Mouse (Mus musculus): Measurements from ENCODE around the gene Tigar. TPM values are rescaled to one million over a fixed set of nuclear protein-coding genes. Genes with fewer than 3 reads are reported as not detected.

The Tigar gene
- polyA plus RNA-seq, 1 experiment from 2014 or later = 4.4 TPM

- no peaks in the 10 kb centered on the region for H3K27me3 ChIP-seq (ENCODE audit: control insufficient read depth, insufficient read depth, low read length)
- H3K4me3 ChIP-seq (ENCODE audit: low read depth, low read length) = peak overlapping the region; percentile 38
- no peaks in the 10 kb centered on the region for H3K9me3 ChIP-seq (replicated peaks; ENCODE audit: control insufficient read depth, low read length)
- H3K4me1 ChIP-seq (ENCODE audit: control insufficient read depth, insufficient read depth, low read length) = peaks cover 16% of the 10 kb centered on the region
- DNase-seq (ENCODE audit: low spot score) = peak; percentile 67
- H3K27ac ChIP-seq (replicated peaks; ENCODE audit: low read depth, low read length) = peak overlapping the region; percentile 92
- peak overlapping the region; percentile 84 for H3K4me2 ChIP-seq (ENCODE audit: low read depth, low read length)
- ATAC-seq (replicated peaks; ENCODE audit: insufficient number of reproducible peaks, low FRiP score, low TSS enrichment, low read depth) = peak; percentile 3; the same call in 1 of the 2 replicates
- peak overlapping the region; percentile 68 for H3K9ac ChIP-seq (replicated peaks; ENCODE audit: low read length)
- under 1% methylated on average over 28 of the region's 29 CpGs for WGBS
- no peaks in the 10 kb centered on the region for H3K36me3 ChIP-seq (replicated peaks; ENCODE audit: control insufficient read depth, insufficient read depth, low read depth, low read length)
These were observed 42.3 kb upstream of the Tigar start for GRCm38 (mm10) chr6:127151565-127152105.

- DNase-seq (ENCODE audit: low spot score) = peak; percentile 95
- H3K4me2 ChIP-seq (ENCODE audit: low read depth, low read length) = peak overlapping the region; percentile 84
- WGBS = under 1% methylated on average over 26 of the region's 34 CpGs
- no peaks in the 10 kb centered on the region for H3K27me3 ChIP-seq (ENCODE audit: control insufficient read depth, insufficient read depth, low read length)
- no peaks in the 10 kb centered on the region for H3K9me3 ChIP-seq (replicated peaks; ENCODE audit: control insufficient read depth, low read length)
- H3K27ac ChIP-seq (replicated peaks; ENCODE audit: low read depth, low read length) = peak overlapping the region; percentile 92
- H3K9ac ChIP-seq (replicated peaks; ENCODE audit: low read length) = peak overlapping the region; percentile 96
- H3K4me1 ChIP-seq (ENCODE audit: control insufficient read depth, insufficient read depth, low read length) = peaks cover 16% of the 10 kb centered on the region
- no peaks in the 10 kb centered on the region for H3K36me3 ChIP-seq (replicated peaks; ENCODE audit: control insufficient read depth, insufficient read depth, low read depth, low read length)
- H3K4me3 ChIP-seq (ENCODE audit: low read depth, low read length) = peak overlapping the region; percentile 79
- peak; percentile 49 for ATAC-seq (replicated peaks; ENCODE audit: insufficient number of reproducible peaks, low FRiP score, low TSS enrichment, low read depth)
These were observed 41.6 kb upstream of the Tigar start for GRCm38 (mm10) chr6:127150663-127151564.

- H3K4me3 ChIP-seq (ENCODE audit: low read depth, low read length) = peak overlapping the region; percentile 79
- DNase-seq (ENCODE audit: low spot score) = peak; percentile 55
- H3K27me3 ChIP-seq (ENCODE audit: control insufficient read depth, insufficient read depth, low read length) = no peaks in the 10 kb centered on the region
- WGBS = under 1% methylated on average over 38 of the region's 38 CpGs
- H3K36me3 ChIP-seq (replicated peaks; ENCODE audit: control insufficient read depth, insufficient read depth, low read depth, low read length) = no peaks in the 10 kb centered on the region
- H3K4me2 ChIP-seq (ENCODE audit: low read depth, low read length) = peak overlapping the region; percentile 84
- peak overlapping the region; percentile 92 for H3K27ac ChIP-seq (replicated peaks; ENCODE audit: low read depth, low read length)
- no peak for ATAC-seq (replicated peaks; ENCODE audit: insufficient number of reproducible peaks, low FRiP score, low TSS enrichment, low read depth)
- H3K9me3 ChIP-seq (replicated peaks; ENCODE audit: control insufficient read depth, low read length) = no peaks in the 10 kb centered on the region
- peaks cover 16% of the 10 kb centered on the region for H3K4me1 ChIP-seq (ENCODE audit: control insufficient read depth, insufficient read depth, low read length)
- H3K9ac ChIP-seq (replicated peaks; ENCODE audit: low read length) = peak overlapping the region; percentile 96
These were observed 40.7 kb upstream of the Tigar start for GRCm38 (mm10) chr6:127149944-127150662.

GRCm38 (mm10) chr6:127149303-127149943 is 40.1 kb upstream of the Tigar start:
- H3K27ac ChIP-seq (replicated peaks; ENCODE audit: low read depth, low read length) = peak overlapping the region; percentile 1; the same call in 1 of the 2 replicates
- H3K4me2 ChIP-seq (ENCODE audit: low read depth, low read length) = peak overlapping the region; percentile 84
- peak overlapping the region; percentile 79 for H3K4me3 ChIP-seq (ENCODE audit: low read depth, low read length)
- DNase-seq (ENCODE audit: low spot score) = peak; percentile 25
- no peaks in the 10 kb centered on the region for H3K36me3 ChIP-seq (replicated peaks; ENCODE audit: control insufficient read depth, insufficient read depth, low read depth, low read length)
- ATAC-seq (replicated peaks; ENCODE audit: insufficient number of reproducible peaks, low FRiP score, low TSS enrichment, low read depth) = no peak
- H3K9ac ChIP-seq (replicated peaks; ENCODE audit: low read length) = peak overlapping the region; percentile 96
- under 1% methylated on average over 30 of the region's 30 CpGs for WGBS
- no peaks in the 10 kb centered on the region for H3K27me3 ChIP-seq (ENCODE audit: control insufficient read depth, insufficient read depth, low read length)
- no peaks in the 10 kb centered on the region for H3K9me3 ChIP-seq (replicated peaks; ENCODE audit: control insufficient read depth, low read length)
- peaks cover 16% of the 10 kb centered on the region for H3K4me1 ChIP-seq (ENCODE audit: control insufficient read depth, insufficient read depth, low read length)

- ATAC-seq (replicated peaks; ENCODE audit: insufficient number of reproducible peaks, low FRiP score, low TSS enrichment, low read depth) (no peak), DNase-seq (ENCODE audit: low spot score) (peak; percentile 68)
- no peaks in the 10 kb centered on the region for H3K36me3 ChIP-seq (replicated peaks; ENCODE audit: control insufficient read depth, insufficient read depth, low read depth, low read length)
- H3K4me3 ChIP-seq (ENCODE audit: low read depth, low read length) = peak overlapping the region; percentile 79
- no peaks in the 10 kb centered on the region for H3K27me3 ChIP-seq (ENCODE audit: control insufficient read depth, insufficient read depth, low read length)
- peaks cover 10% of the 10 kb centered on the region for H3K4me1 ChIP-seq (ENCODE audit: control insufficient read depth, insufficient read depth, low read length)
- 0 out of 2 replicates have a peak overlapping the region, but pooled peaks have one; percentile 28 for H3K27ac ChIP-seq (replicated peaks; ENCODE audit: low read depth, low read length)
- 5% methylated on average over 20 of the region's 20 CpGs for WGBS
- peak overlapping the region; percentile 84 for H3K4me2 ChIP-seq (ENCODE audit: low read depth, low read length)
- no peaks in the 10 kb centered on the region for H3K9me3 ChIP-seq (replicated peaks; ENCODE audit: control insufficient read depth, low read length)
- H3K9ac ChIP-seq (replicated peaks; ENCODE audit: low read length) = peak overlapping the region; percentile 96
These were observed 39.4 kb upstream of the Tigar start for GRCm38 (mm10) chr6:127148526-127149302.

DNA sequence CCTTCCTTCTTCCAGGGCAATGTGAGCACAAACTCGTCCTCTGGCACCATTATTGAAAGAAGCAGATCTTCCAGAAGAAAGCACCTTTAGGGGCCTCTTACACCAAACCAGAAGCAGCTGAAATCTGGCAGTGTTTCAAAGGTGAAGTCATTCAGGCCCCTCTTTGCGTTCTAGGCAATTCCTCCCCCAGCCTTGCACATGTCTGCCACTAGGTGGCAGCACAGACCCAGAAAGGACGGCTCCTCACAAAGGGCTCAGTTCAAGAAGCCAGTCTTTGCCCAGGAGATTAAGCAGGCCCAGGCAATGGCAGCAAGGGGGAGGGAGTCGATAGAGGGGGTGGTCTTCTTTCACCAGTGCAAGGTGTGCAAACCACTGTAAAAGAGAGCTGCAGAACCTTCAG is 38.3 kb upstream of the Tigar start:
- ATAC-seq (replicated peaks; ENCODE audit: insufficient number of reproducible peaks, low FRiP score, low TSS enrichment, low read depth) = no peak
- H3K27ac ChIP-seq (replicated peaks; ENCODE audit: low read depth, low read length) = no peak overlapping the region
- under 1% methylated on average over 4 of the region's 4 CpGs for WGBS
- peaks cover 7% of the 10 kb centered on the region; the same call in 1 of the 2 replicates for H3K4me1 ChIP-seq (ENCODE audit: control insufficient read depth, insufficient read depth, low read length)
- H3K4me2 ChIP-seq (ENCODE audit: low read depth, low read length) = no peak overlapping the region
- DNase-seq (ENCODE audit: low spot score) = peak; percentile 95
- no peaks in the 10 kb centered on the region; the same call in 1 of the 2 replicates for H3K36me3 ChIP-seq (replicated peaks; ENCODE audit: control insufficient read depth, insufficient read depth, low read depth, low read length)
- H3K4me3 ChIP-seq (ENCODE audit: low read depth, low read length) = no peak overlapping the region
- H3K9ac ChIP-seq (replicated peaks; ENCODE audit: low read length) = no peak overlapping the region
- H3K9me3 ChIP-seq (replicated peaks; ENCODE audit: control insufficient read depth, low read length) = no peaks in the 10 kb centered on the region
- no peaks in the 10 kb centered on the region for H3K27me3 ChIP-seq (ENCODE audit: control insufficient read depth, insufficient read depth, low read length)

DNA sequence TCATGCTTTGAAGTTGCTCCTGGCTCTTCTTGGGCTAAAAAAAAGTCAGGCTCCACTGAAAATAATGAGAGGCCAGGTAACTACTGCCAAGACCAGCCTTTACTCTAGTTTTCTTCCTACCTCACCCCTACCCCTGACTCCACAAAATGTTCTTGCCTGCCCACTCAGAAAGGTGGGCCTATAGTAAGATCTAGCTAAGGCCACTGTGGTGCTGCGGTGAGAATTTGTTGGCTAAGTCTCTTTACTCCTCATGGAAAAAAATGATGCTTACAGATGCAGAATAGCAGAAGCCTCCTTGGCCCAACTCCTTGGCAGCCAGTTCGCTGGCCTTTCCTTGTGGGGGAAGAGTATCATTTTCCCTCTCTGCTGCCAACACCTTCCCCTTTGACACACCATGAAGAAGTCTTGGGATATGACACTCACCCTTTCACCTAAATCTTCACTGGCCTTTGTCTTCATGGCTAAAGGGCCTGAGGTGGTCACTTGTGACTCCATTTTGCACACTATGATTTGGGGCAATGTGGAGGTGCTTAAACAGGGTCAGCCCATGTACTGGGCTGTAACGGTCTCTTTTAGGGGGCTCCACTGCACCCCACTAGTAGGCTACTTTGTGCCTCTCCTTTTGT is 37.1 kb upstream of the Tigar start:
- no peaks in the 10 kb centered on the region; the same call in 1 of the 2 replicates for H3K36me3 ChIP-seq (replicated peaks; ENCODE audit: control insufficient read depth, insufficient read depth, low read depth, low read length)
- H3K27ac ChIP-seq (replicated peaks; ENCODE audit: low read depth, low read length) = no peak overlapping the region
- ATAC-seq (replicated peaks; ENCODE audit: insufficient number of reproducible peaks, low FRiP score, low TSS enrichment, low read depth) (no peak), DNase-seq (ENCODE audit: low spot score) (no peak)
- H3K27me3 ChIP-seq (ENCODE audit: control insufficient read depth, insufficient read depth, low read length) = no peaks in the 10 kb centered on the region
- H3K9me3 ChIP-seq (replicated peaks; ENCODE audit: control insufficient read depth, low read length) = no peaks in the 10 kb centered on the region
- no peak overlapping the region for H3K4me2 ChIP-seq (ENCODE audit: low read depth, low read length)
- no peak overlapping the region; the same call in 1 of the 2 replicates for H3K9ac ChIP-seq (replicated peaks; ENCODE audit: low read length)
- H3K4me1 ChIP-seq (ENCODE audit: control insufficient read depth, insufficient read depth, low read length) = no peaks in the 10 kb centered on the region
- 91% methylated on average over 3 of the region's 3 CpGs for WGBS
- no peak overlapping the region for H3K4me3 ChIP-seq (ENCODE audit: low read depth, low read length)

Data from embryonic facial prominence, embryonic 11.5 days (tissue).